Mouse (Mus musculus): ENCODE data around the gene Cd47.
"Not testable (repeated sequence)": the region's sequence is repeated elsewhere in the genome, so short reads cannot be mapped to it uniquely, and the experiment has no call there.

Gene Cd47

GRCm38 (mm10) chr16:49787714-49788113 is 12.6 kb upstream of the Cd47 start:
- no peak for DNase-seq (ENCODE audit: low spot score in 2 of 2)

GRCm38 (mm10) chr16:49790575-49791465 is 9.5 kb upstream of the Cd47 start:
- no peak for DNase-seq (ENCODE audit: low spot score in 2 of 2)

GRCm38 (mm10) chr16:49792446-49792878 is 7.9 kb upstream of the Cd47 start:
- peak in 1 of 2 experiments; percentile 7 for DNase-seq (ENCODE audit: low spot score in 2 of 2)

- DNase-seq (ENCODE audit: low spot score in 2 of 2) = no peak
These were observed 6.7 kb upstream of the Cd47 start for GRCm38 (mm10) chr16:49793596-49793995.

GRCm38 (mm10) chr16:49796271-49796670 is 4.1 kb upstream of the Cd47 start:
- no peak for DNase-seq (ENCODE audit: low spot score in 2 of 2)

GRCm38 (mm10) chr16:49796954-49797353 is 3.4 kb upstream of the Cd47 start:
- DNase-seq (ENCODE audit: low spot score in 2 of 2) = no peak

- DNase-seq (ENCODE audit: low spot score in 2 of 2) = no peak
These were observed 1.5 kb upstream of the Cd47 start for GRCm38 (mm10) chr16:49798790-49799189.

- no peak for DNase-seq (ENCODE audit: low spot score in 2 of 2)
These were observed 663 bp downstream of the Cd47 start for GRCm38 (mm10) chr16:49800996-49801395.

GRCm38 (mm10) chr16:49801399-49801798 is 1.1 kb downstream of the Cd47 start:
- DNase-seq (ENCODE audit: low spot score in 2 of 2) = no peak

GRCm38 (mm10) chr16:49802993-49803392 is 2.7 kb downstream of the Cd47 start:
- DNase-seq (ENCODE audit: low spot score in 2 of 2) = no peak

GRCm38 (mm10) chr16:49803932-49804461 is 3.7 kb downstream of the Cd47 start:
- DNase-seq (ENCODE audit: low spot score in 2 of 2) = no peak

- no peak for DNase-seq (ENCODE audit: low spot score in 2 of 2)
These were observed 6.6 kb downstream of the Cd47 start for GRCm38 (mm10) chr16:49806920-49807319.

GRCm38 (mm10) chr16:49807419-49807841 is 7.1 kb downstream of the Cd47 start:
- DNase-seq (ENCODE audit: low spot score in 2 of 2) = no peak

GRCm38 (mm10) chr16:49807862-49808430 is 7.6 kb downstream of the Cd47 start:
- DNase-seq (ENCODE audit: low spot score in 2 of 2) = peak in 1 of 2 experiments; percentile 19

- no peak for DNase-seq (ENCODE audit: low spot score in 2 of 2)
These were observed 11.6 kb downstream of the Cd47 start for GRCm38 (mm10) chr16:49811897-49812296.

GRCm38 (mm10) chr16:49812821-49813616 is 12.7 kb downstream of the Cd47 start:
- peak in 1 of 2 experiments; percentile 17 for DNase-seq (ENCODE audit: low spot score in 2 of 2)

- no peak for DNase-seq (ENCODE audit: low spot score in 2 of 2)
These were observed 14.1 kb downstream of the Cd47 start for GRCm38 (mm10) chr16:49814419-49814818.

GRCm38 (mm10) chr16:49816889-49817288 is 16.6 kb downstream of the Cd47 start:
- DNase-seq (ENCODE audit: low spot score in 2 of 2) = no peak

GRCm38 (mm10) chr16:49818146-49818545 is 17.8 kb downstream of the Cd47 start:
- no peak for DNase-seq (ENCODE audit: low spot score in 2 of 2)

GRCm38 (mm10) chr16:49818627-49819026 is 18.3 kb downstream of the Cd47 start:
- DNase-seq (ENCODE audit: low spot score in 2 of 2) = no peak

GRCm38 (mm10) chr16:49819494-49819893 is 19.2 kb downstream of the Cd47 start:
- DNase-seq (ENCODE audit: low spot score in 2 of 2) = no peak

GRCm38 (mm10) chr16:49830911-49831310 is 30.6 kb downstream of the Cd47 start:
- DNase-seq (ENCODE audit: low spot score in 2 of 2) = not testable (repeated sequence)
